Mouse (Mus musculus) heart, adult 2 months (tissue): ENCODE results near the gene Eif4h. TPM values are rescaled to one million over a fixed set of nuclear protein-coding genes. Genes with fewer than 3 reads are reported as not detected.

Experiments used
- DNase-seq, 2 experiments: peaks; one replicate each; pipeline ENCODE4 v3.0.0; 2021
- H3K27ac ChIP-seq: fragments of 200-600 bp; 2 replicates; pipeline ENCODE4 v1.8.1; 2022
- H3K27me3 ChIP-seq: fragments of 200-500 bp; 2 replicates; pipeline ENCODE4 v1.6.1; 2012; ENCODE audit warnings: mild to moderate bottlenecking, low read length, inconsistent platforms, mixed read lengths; ENCODE audit not compliant: control insufficient read depth, insufficient read depth
- H3K36me3 ChIP-seq: fragments of 200-500 bp; 2 replicates; pipeline ENCODE4 v1.6.1; 2012; ENCODE audit warnings: low read length, inconsistent platforms; ENCODE audit not compliant: control insufficient read depth, insufficient read depth
- H3K4me1 ChIP-seq: fragments of 200-500 bp; 2 replicates; pipeline ENCODE4 v1.6.1; 2011; ENCODE audit warnings: low read length; ENCODE audit not compliant: control insufficient read depth, insufficient read depth
- H3K4me3 ChIP-seq: fragments of 200-600 bp; 2 replicates; pipeline ENCODE4 v1.8.1; 2022
- H3K79me2 ChIP-seq: fragments of 200-500 bp; replicated peaks from 2 replicates; pipeline ENCODE4 v1.6.1; 2012; ENCODE audit warnings: mild to moderate bottlenecking, inconsistent platforms, low read length, moderate library complexity, mixed read lengths; ENCODE audit not compliant: control insufficient read depth, insufficient read depth
- H3K9ac ChIP-seq: fragments of 200-500 bp; 2 replicates; pipeline ENCODE4 v1.6.1; 2012; ENCODE audit warnings: low read depth, mild to moderate bottlenecking, control low read depth, inconsistent platforms, low read length, mixed read lengths
- CTCF ChIP-seq: fragments of 200-600 bp; IDR thresholded peaks from 2 replicates; pipeline ENCODE4 v1.8.1; 2022; ENCODE audit warnings: antibody characterized with exemption, mild to moderate bottlenecking, moderate library complexity
- EP300 ChIP-seq: fragments of 200-500 bp; IDR thresholded peaks from 2 replicates; pipeline ENCODE4 v1.6.1; 2011; ENCODE audit warnings: low read depth, low read length, control low read depth; ENCODE audit not compliant: insufficient read depth
- POLR2A ChIP-seq: fragments of 200-500 bp; IDR thresholded peaks from 2 replicates; pipeline ENCODE4 v1.6.1; 2011; ENCODE audit warnings: mild to moderate bottlenecking, low read depth, low read length, control low read depth; ENCODE audit not compliant: insufficient read depth
- WGBS: fragments of 180-500 bp; shearing (Covaris S2); methylation state at CpG from one replicate; pipeline ENCODE4 v1.1.7; 2018; 5-methylcytosine and 5-hydroxymethylcytosine counted together
- intact Hi-C: fragments of 180-260 bp; cut with DNase I; formaldehyde crosslinking; loops from one replicate; pipeline ENCODE4 v1.15.1; 2025
- polyA plus RNA-seq: library from polyadenylated mRNA; depleted of rRNA; stranded (reverse); fragments of >200 nt; gene quantifications from 2 replicates; pipeline ENCODE4 v1.2.3, GENCODE M21; 2012
- total RNA-seq, 2 experiments: library from RNA; stranded (reverse); gene quantifications; 2 replicates each; pipeline ENCODE4 v1.2.3; 2021

The Eif4h gene
- total and polyA plus RNA-seq, 3 experiments = 126 to 137 (median 131) TPM

GRCm38 (mm10) chr5:134581146-134581545 lies 58.1 kb downstream of the Eif4h start, which contains the start of gene Rfc2:
Gene Rfc2, plus strand, starts transcription at chr5:134581366.
- Histone ChIP-seq H3K27ac (no peak within 1 kb of the TSS), H3K9ac (no peak within 1 kb of the TSS), H3K79me2 (peaks cover 2% of the 10 kb centered on the region), H3K27me3 (no peaks in the 10 kb centered on the region), H3K36me3 (no peaks in the 10 kb centered on the region), H3K4me1 (peaks cover 3% of the 10 kb centered on the region), H3K4me3 (no peak within 1 kb of the TSS)
- TF ChIP-seq EP300 = no peak
- no peak for TF ChIP-seq CTCF
- no peak for TF ChIP-seq POLR2A
- 85% methylated on average over 5 of the region's 5 CpGs for WGBS
- intact Hi-C loops = loop anchor here (5.0 kb wide), 2 partner anchors 34 to 121 kb away; no protein-coding TSS in a partner anchor
- DNase-seq = no peak

GRCm38 (mm10) chr5:134579135-134579534 lies 60.2 kb downstream of the Eif4h start:
- Histone ChIP-seq H3K4me3 (no peak overlapping the region), H3K79me2 (peaks cover 2% of the 10 kb centered on the region), H3K36me3 (no peaks in the 10 kb centered on the region), H3K27ac (no peak overlapping the region), H3K27me3 (no peaks in the 10 kb centered on the region), H3K9ac (no peak overlapping the region), H3K4me1 (peaks cover 3% of the 10 kb centered on the region)
- TF ChIP-seq CTCF = no peak
- no peak for TF ChIP-seq EP300
- intact Hi-C loops = no loop called here
- DNase-seq = no peak
- WGBS = 58% methylated on average over 3 of the region's 3 CpGs

- no peaks in the 10 kb centered on the region for H3K27me3 ChIP-seq
- TF ChIP-seq EP300 (no peak), POLR2A (no peak), CTCF (no peak)
- no peaks in the 10 kb centered on the region for H3K36me3 ChIP-seq
- DNase-seq = no peak
- no peaks in the 10 kb centered on the region for H3K79me2 ChIP-seq
- 80% methylated on average over 7 of the region's 7 CpGs for WGBS
- intact Hi-C loops = no loop called here
- no peak overlapping the region for H3K4me3 ChIP-seq
- H3K9ac ChIP-seq = no peak overlapping the region
- peaks cover 4% of the 10 kb centered on the region for H3K4me1 ChIP-seq
- H3K27ac ChIP-seq = no peak overlapping the region
Observed at GRCm38 (mm10) chr5:134577534-134577933, 61.8 kb downstream of the Eif4h start.

GRCm38 (mm10) chr5:134576517-134577220 lies 62.6 kb downstream of the Eif4h start:
- Histone ChIP-seq H3K27me3 (no peaks in the 10 kb centered on the region), H3K36me3 (no peaks in the 10 kb centered on the region), H3K9ac (no peak overlapping the region), H3K79me2 (no peaks in the 10 kb centered on the region), H3K27ac (no peak overlapping the region), H3K4me1 (peaks cover 5% of the 10 kb centered on the region), H3K4me3 (no peak overlapping the region)
- 72% methylated on average over 14 of the region's 14 CpGs for WGBS
- DNase-seq = no peak
- intact Hi-C loops = no loop called here
- TF ChIP-seq POLR2A = no peak
- peak; percentile 29 for TF ChIP-seq CTCF

GRCm38 (mm10) chr5:134575833-134576232 lies 63.5 kb downstream of the Eif4h start:
- no peaks in the 10 kb centered on the region for H3K36me3 ChIP-seq
- no peaks in the 10 kb centered on the region for H3K79me2 ChIP-seq
- no peaks in the 10 kb centered on the region for H3K27me3 ChIP-seq
- H3K4me1 ChIP-seq = peaks cover 7% of the 10 kb centered on the region
- 94% methylated on average over 5 of the region's 5 CpGs for WGBS
- no peak overlapping the region for H3K4me3 ChIP-seq
- intact Hi-C loops = no loop called here
- no peak overlapping the region for H3K9ac ChIP-seq
- no peak for DNase-seq
- no peak overlapping the region for H3K27ac ChIP-seq
- TF ChIP-seq EP300 (no peak), POLR2A (no peak), CTCF (no peak)

- DNase-seq = peak; percentile 33 to 40
- Histone ChIP-seq H3K4me1 (peaks cover 15% of the 10 kb centered on the region), H3K27me3 (no peaks in the 10 kb centered on the region), H3K4me3 (peak overlapping the region; percentile 61), H3K79me2 (no peaks in the 10 kb centered on the region), H3K36me3 (no peaks in the 10 kb centered on the region), H3K9ac (peak overlapping the region; percentile 14; the same call in 1 of the 2 replicates), H3K27ac (peak overlapping the region; percentile 93)
- intact Hi-C loops = no loop called here
- TF ChIP-seq POLR2A = no peak
- no peak for TF ChIP-seq EP300
- TF ChIP-seq CTCF = no peak
- 21% methylated on average over 10 of the region's 10 CpGs for WGBS
Observed at GRCm38 (mm10) chr5:134572508-134573214, 66.6 kb downstream of the Eif4h start.
